Mouse (Mus musculus) midbrain, embryonic 15.5 days (tissue): ENCODE measurements at regions not wholly inside any gene's neighbourhood (a gene's known extent, or its start where the extent isn't known, plus 50 kb on each side); places are given as distances from the start of the nearest gene placed in this dataset.

Experiments
- ATAC-seq: fragments of 200-750 bp; cut with Nextera tagmentation; replicated peaks from 2 replicates; pipeline ENCODE4 v1.8.0; 2017; ENCODE audit warnings: moderate TSS enrichment
- H3K27ac ChIP-seq: fragments of 300-500 bp; sonication (generic); 2 replicates; pipeline ENCODE4 v1.5.1; 2015; ENCODE audit warnings: mild to moderate bottlenecking, inconsistent platforms
- H3K27me3 ChIP-seq: fragments of 300-500 bp; sonication (generic); replicated peaks from 2 replicates; pipeline ENCODE4 v1.6.1; 2015; ENCODE audit warnings: inconsistent platforms
- H3K36me3 ChIP-seq: fragments of 300-500 bp; sonication (generic); replicated peaks from 2 replicates; pipeline ENCODE4 v1.6.1; 2015; ENCODE audit warnings: inconsistent platforms
- H3K4me1 ChIP-seq: fragments of 300-500 bp; sonication (generic); 2 replicates; pipeline ENCODE4 v1.6.1; 2015; ENCODE audit warnings: inconsistent platforms
- H3K4me2 ChIP-seq: fragments of 300-500 bp; sonication (generic); 2 replicates; pipeline ENCODE4 v1.6.1; 2015; ENCODE audit warnings: inconsistent platforms, mild to moderate bottlenecking, moderate library complexity
- H3K4me3 ChIP-seq: fragments of 300-500 bp; sonication (generic); 2 replicates; pipeline ENCODE4 v1.5.1; 2015; ENCODE audit warnings: mild to moderate bottlenecking, inconsistent platforms
- H3K9ac ChIP-seq: fragments of 300-500 bp; sonication (generic); 2 replicates; pipeline ENCODE4 v1.6.1; 2015; ENCODE audit warnings: mild to moderate bottlenecking, inconsistent platforms
- H3K9me3 ChIP-seq: fragments of 300-500 bp; sonication (generic); 2 replicates; pipeline ENCODE4 v1.6.1; 2016; ENCODE audit warnings: inconsistent platforms
- WGBS: fragments of 180-500 bp; shearing (Covaris S2); methylation state at CpG from one replicate; pipeline ENCODE4 v1.1.7; 2015; ENCODE audit warnings: mixed read lengths; 5-methylcytosine and 5-hydroxymethylcytosine counted together

GRCm38 (mm10) chr11:22621868-22622267 is 110.0 kb downstream of the Tmem17 start:
- H3K4me2 ChIP-seq = no peak overlapping the region
- H3K27ac ChIP-seq = no peak overlapping the region
- WGBS = 74% methylated on average over 6 of the region's 6 CpGs
- no peaks in the 10 kb centered on the region for H3K27me3 ChIP-seq
- H3K4me1 ChIP-seq = peaks cover 5% of the 10 kb centered on the region; the same call in 1 of the 2 replicates
- H3K9me3 ChIP-seq = no peaks in the 10 kb centered on the region
- ATAC-seq = no peak
- H3K4me3 ChIP-seq = no peak overlapping the region
- no peak overlapping the region for H3K9ac ChIP-seq
- H3K36me3 ChIP-seq = no peaks in the 10 kb centered on the region

- WGBS = 70% methylated on average over 8 of the region's 8 CpGs
- no peaks in the 10 kb centered on the region for H3K36me3 ChIP-seq
- no peak for ATAC-seq
- H3K4me3 ChIP-seq = no peak overlapping the region
- no peaks in the 10 kb centered on the region for H3K9me3 ChIP-seq
- no peak overlapping the region for H3K9ac ChIP-seq
- H3K27me3 ChIP-seq = no peaks in the 10 kb centered on the region
- H3K4me2 ChIP-seq = no peak overlapping the region
- no peaks in the 10 kb centered on the region; the same call in 1 of the 2 replicates for H3K4me1 ChIP-seq
- no peak overlapping the region for H3K27ac ChIP-seq
Observed at GRCm38 (mm10) chr11:22622496-22622997, 110.7 kb downstream of the Tmem17 start.

GRCm38 (mm10) chr11:22626407-22626806 is 114.5 kb downstream of the Tmem17 start:
- H3K27ac ChIP-seq = no peak overlapping the region
- no peaks in the 10 kb centered on the region for H3K27me3 ChIP-seq
- no peak overlapping the region for H3K9ac ChIP-seq
- H3K4me1 ChIP-seq = peaks cover 3% of the 10 kb centered on the region; the same call in 1 of the 2 replicates
- H3K4me2 ChIP-seq = no peak overlapping the region
- no peak for ATAC-seq
- 95% methylated on average over 1 of the region's 1 CpGs for WGBS
- H3K4me3 ChIP-seq = no peak overlapping the region
- no peaks in the 10 kb centered on the region for H3K36me3 ChIP-seq
- H3K9me3 ChIP-seq = no peaks in the 10 kb centered on the region

GRCm38 (mm10) chr11:22628497-22628896 is 116.6 kb downstream of the Tmem17 start:
- no peaks in the 10 kb centered on the region for H3K9me3 ChIP-seq
- no peak overlapping the region for H3K9ac ChIP-seq
- H3K4me1 ChIP-seq = peaks cover 8% of the 10 kb centered on the region
- no peaks in the 10 kb centered on the region for H3K27me3 ChIP-seq
- WGBS = 87% methylated on average over 5 of the region's 5 CpGs
- no peak overlapping the region for H3K27ac ChIP-seq
- no peaks in the 10 kb centered on the region for H3K36me3 ChIP-seq
- H3K4me2 ChIP-seq = no peak overlapping the region
- ATAC-seq = no peak
- H3K4me3 ChIP-seq = no peak overlapping the region

DNA sequence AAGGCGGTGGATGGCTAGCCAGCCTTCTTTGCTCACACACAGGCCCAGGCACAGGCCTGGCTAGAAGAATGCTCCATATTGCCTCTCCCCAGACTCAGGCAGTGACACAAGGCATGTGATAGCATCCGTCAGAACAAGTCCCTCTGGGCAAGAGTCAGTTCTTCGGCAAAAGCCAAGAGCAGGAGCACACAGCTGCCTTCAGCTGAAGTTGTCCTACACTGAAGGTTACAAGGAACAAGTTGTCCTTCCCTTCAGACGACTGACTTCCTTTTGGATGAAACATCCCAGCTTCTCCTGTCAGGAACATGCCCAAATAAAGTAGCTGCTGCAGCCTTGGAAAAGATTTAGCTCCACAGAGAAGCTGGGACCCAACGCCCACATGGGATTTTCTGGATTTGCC is 117.1 kb downstream of the Tmem17 start:
- H3K4me3 ChIP-seq = no peak overlapping the region
- peaks cover 8% of the 10 kb centered on the region for H3K4me1 ChIP-seq
- no peak overlapping the region for H3K27ac ChIP-seq
- 82% methylated on average over 5 of the region's 5 CpGs for WGBS
- no peak overlapping the region for H3K4me2 ChIP-seq
- no peak overlapping the region for H3K9ac ChIP-seq
- no peaks in the 10 kb centered on the region for H3K36me3 ChIP-seq
- ATAC-seq = no peak
- H3K27me3 ChIP-seq = no peaks in the 10 kb centered on the region
- no peaks in the 10 kb centered on the region for H3K9me3 ChIP-seq

DNA sequence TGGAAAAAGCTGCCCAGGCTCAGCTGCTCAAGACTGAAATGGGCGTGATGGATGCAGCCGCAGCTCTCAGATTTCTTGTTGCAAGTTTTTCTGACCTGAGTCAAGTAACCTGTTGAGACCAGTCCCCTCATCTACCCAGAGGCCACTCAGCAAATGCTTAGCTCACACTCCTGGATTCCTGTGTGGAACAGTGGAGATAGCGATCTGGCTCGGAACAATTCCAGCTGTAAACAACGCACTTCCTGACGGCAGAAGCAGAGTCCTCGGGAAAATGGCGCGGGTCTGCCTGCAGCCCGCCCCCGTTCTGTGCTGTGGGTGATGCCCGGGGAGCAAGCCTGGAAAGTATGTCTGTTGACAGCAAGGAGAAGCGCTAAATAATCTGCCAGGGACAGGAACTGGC is 117.7 kb downstream of the Tmem17 start:
- no peak for ATAC-seq
- Histone ChIP-seq H3K4me3 (peak overlapping the region; percentile 15; the same call in 1 of the 2 replicates), H3K9me3 (no peaks in the 10 kb centered on the region), H3K27me3 (no peaks in the 10 kb centered on the region), H3K9ac (no peak overlapping the region), H3K36me3 (no peaks in the 10 kb centered on the region), H3K4me2 (peak overlapping the region; percentile 39), H3K27ac (no peak overlapping the region), H3K4me1 (peaks cover 8% of the 10 kb centered on the region)
- 40% methylated on average over 13 of the region's 13 CpGs for WGBS

DNA sequence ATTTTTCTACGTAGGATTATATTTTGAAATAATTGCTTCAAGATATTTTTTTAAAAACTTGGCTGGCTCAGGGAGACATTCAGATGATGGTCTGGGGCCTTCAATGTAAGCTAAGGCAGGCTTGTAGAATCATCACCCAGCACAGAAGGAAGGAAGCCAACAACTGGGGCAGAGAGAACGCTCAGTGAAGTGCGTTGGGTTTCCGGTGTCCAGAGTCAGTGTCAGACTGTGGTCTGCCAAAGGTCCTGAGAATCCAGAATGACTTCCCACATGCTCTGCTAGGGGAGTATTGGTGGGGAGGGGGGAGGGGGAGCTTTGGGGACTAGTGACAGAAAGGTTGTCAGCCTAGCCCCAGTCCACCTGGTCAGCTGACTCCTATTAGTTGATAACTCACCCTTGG is 118.1 kb downstream of the Tmem17 start:
- no peak overlapping the region for H3K4me3 ChIP-seq
- 77% methylated on average over 4 of the region's 4 CpGs for WGBS
- H3K27ac ChIP-seq = no peak overlapping the region
- H3K27me3 ChIP-seq = no peaks in the 10 kb centered on the region
- peak overlapping the region; percentile 39 for H3K4me2 ChIP-seq
- ATAC-seq = no peak
- H3K4me1 ChIP-seq = peaks cover 8% of the 10 kb centered on the region
- no peaks in the 10 kb centered on the region for H3K36me3 ChIP-seq
- no peak overlapping the region for H3K9ac ChIP-seq
- no peaks in the 10 kb centered on the region for H3K9me3 ChIP-seq

DNA sequence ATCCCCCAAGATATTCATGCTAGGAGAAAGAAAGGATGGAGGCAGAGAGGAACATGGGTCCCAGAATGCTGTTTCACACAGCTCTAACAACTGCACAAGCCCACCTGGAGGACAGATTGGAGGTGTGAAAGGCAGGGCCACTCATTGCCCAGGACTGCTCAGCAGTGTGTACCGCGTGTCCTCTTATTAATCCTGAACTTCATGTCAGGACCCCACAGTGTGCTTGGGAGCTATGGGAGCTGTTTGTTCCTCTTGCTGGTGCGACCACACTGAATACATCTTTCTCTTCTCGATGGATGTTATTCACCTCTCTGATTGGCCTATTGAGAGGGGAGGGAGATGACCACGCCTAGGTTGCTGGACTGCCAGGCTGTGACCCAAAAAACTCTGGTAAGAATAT is 119.1 kb downstream of the Tmem17 start:
- Histone ChIP-seq H3K36me3 (no peaks in the 10 kb centered on the region), H3K9me3 (no peaks in the 10 kb centered on the region), H3K9ac (no peak overlapping the region), H3K27me3 (no peaks in the 10 kb centered on the region), H3K27ac (no peak overlapping the region), H3K4me3 (no peak overlapping the region), H3K4me2 (no peak overlapping the region), H3K4me1 (peaks cover 8% of the 10 kb centered on the region)
- ATAC-seq = no peak
- WGBS = 81% methylated on average over 5 of the region's 5 CpGs

DNA sequence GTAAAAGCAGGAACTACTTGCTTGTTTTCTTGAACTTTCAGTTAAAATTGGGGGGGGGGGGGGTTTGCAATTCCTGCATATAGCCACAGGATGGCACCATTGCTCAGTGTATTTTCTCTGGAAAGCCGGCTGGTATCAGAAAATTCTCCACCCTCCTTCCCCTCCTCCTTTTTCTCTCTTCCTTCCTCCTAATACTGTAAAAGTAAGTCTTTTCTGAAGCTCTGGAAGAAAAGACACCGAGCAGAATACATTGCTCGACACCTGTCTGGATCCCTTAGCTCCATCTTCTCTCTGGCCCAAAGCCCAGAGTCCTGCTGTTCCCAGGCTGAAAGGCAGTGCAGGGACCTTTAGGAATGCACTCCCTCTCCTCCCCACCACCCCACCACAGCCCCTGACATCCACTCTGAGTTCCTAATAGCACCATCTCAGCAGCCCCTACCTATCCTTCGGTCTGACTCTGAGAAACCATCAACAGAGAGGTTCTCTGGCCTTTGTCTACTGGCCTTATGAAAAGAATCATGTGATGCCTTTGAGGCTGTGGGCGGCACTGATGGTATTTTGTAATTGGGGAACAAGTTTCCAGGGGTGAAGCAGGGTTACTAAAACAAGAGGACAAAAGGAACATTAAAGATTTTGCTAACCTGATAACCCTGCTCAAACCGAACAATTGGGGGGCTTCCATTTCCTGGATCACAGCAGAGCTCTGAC is 119.9 kb downstream of the Tmem17 start:
- peak; percentile 72 for ATAC-seq
- H3K4me3 ChIP-seq = no peak overlapping the region
- H3K9ac ChIP-seq = no peak overlapping the region; the same call in 1 of the 2 replicates
- H3K36me3 ChIP-seq = no peaks in the 10 kb centered on the region
- H3K27ac ChIP-seq = 0 out of 2 replicates have a peak overlapping the region, but pooled peaks have one; percentile 25
- H3K27me3 ChIP-seq = no peaks in the 10 kb centered on the region
- H3K4me1 ChIP-seq = peaks cover 8% of the 10 kb centered on the region
- 16% methylated on average over 6 of the region's 6 CpGs for WGBS
- H3K9me3 ChIP-seq = no peaks in the 10 kb centered on the region
- peak overlapping the region; percentile 39 for H3K4me2 ChIP-seq

- Histone ChIP-seq H3K9ac (no peak overlapping the region), H3K27me3 (no peaks in the 10 kb centered on the region), H3K27ac (no peak overlapping the region), H3K4me1 (peaks cover 8% of the 10 kb centered on the region), H3K9me3 (no peaks in the 10 kb centered on the region), H3K4me2 (no peak overlapping the region), H3K4me3 (no peak overlapping the region), H3K36me3 (no peaks in the 10 kb centered on the region)
- peak; percentile 33 for ATAC-seq
Observed at GRCm38 (mm10) chr11:22632314-22632700, 120.4 kb downstream of the Tmem17 start.

DNA sequence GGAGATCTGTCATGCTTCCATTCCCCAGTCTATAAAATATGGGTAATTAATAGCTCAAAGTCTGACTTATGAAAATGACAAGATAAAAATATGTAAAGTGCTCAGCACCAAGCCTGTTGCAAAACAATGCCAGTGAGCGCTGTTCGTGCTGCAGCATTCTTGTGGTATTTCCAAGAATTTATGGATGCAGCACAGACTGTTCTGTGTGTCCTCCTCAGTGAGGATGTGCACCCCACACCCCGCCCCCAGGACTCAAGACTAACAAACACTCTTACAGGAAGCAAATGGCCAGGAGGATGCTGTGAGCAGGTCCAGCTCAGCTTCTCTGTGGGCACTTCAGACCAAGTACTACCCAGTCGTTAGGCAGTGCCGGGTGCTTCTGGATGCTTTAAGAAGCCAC is 121.1 kb downstream of the Tmem17 start:
- no peaks in the 10 kb centered on the region for H3K27me3 ChIP-seq
- no peak overlapping the region for H3K4me2 ChIP-seq
- no peak for ATAC-seq
- no peaks in the 10 kb centered on the region for H3K36me3 ChIP-seq
- no peak overlapping the region for H3K4me3 ChIP-seq
- WGBS = 80% methylated on average over 5 of the region's 5 CpGs
- H3K9ac ChIP-seq = no peak overlapping the region
- H3K4me1 ChIP-seq = peaks cover 8% of the 10 kb centered on the region
- no peaks in the 10 kb centered on the region for H3K9me3 ChIP-seq
- no peak overlapping the region for H3K27ac ChIP-seq

DNA sequence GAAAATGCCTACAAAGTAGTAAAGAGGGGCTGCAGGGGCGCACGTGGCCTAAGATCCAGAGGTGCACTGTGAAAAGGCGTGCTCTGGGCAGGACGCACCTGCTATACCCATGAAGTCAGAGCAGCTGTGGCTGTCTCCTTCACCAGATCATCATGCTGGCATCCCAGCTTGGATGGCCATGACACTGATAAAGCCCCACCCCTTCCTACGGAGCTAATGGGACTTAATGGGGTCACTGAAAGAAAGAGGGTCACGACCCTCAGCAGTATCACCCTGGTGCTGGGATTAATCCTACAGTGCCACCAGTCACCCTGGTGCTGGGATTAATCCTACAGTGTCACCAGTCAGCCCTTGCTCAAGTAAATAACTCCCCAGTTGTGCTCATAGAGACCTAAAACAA is 122.1 kb downstream of the Tmem17 start:
- no peak overlapping the region for H3K9ac ChIP-seq
- no peak for ATAC-seq
- H3K4me2 ChIP-seq = no peak overlapping the region
- no peak overlapping the region for H3K4me3 ChIP-seq
- no peaks in the 10 kb centered on the region for H3K36me3 ChIP-seq
- 49% methylated on average over 6 of the region's 6 CpGs for WGBS
- H3K9me3 ChIP-seq = no peaks in the 10 kb centered on the region
- no peak overlapping the region for H3K27ac ChIP-seq
- H3K4me1 ChIP-seq = peaks cover 8% of the 10 kb centered on the region
- H3K27me3 ChIP-seq = no peaks in the 10 kb centered on the region

DNA sequence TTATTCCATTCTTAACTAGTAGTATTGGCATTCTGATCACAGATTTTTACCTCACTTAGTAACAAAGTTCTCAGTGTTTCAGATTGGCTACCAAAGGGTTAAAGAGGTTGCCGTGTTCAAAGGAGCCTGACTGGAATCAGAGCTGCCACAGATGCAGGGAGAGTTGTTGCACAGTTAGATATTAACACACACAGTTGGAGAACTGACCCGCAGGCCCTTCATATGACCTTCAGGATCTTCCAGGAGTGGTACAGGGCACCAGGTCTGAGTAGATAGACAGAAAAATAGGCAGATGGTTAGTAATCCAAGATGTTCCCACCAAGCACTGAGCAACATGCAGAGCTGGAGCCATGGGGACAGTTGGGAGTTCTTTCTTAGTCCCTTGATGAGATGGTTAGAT is 123.1 kb downstream of the Tmem17 start:
- H3K9me3 ChIP-seq = no peaks in the 10 kb centered on the region
- no peak for ATAC-seq
- no peak overlapping the region for H3K4me2 ChIP-seq
- H3K27me3 ChIP-seq = no peaks in the 10 kb centered on the region
- H3K4me1 ChIP-seq = peaks cover 5% of the 10 kb centered on the region
- 54% methylated on average over 2 of the region's 2 CpGs for WGBS
- no peak overlapping the region for H3K9ac ChIP-seq
- H3K36me3 ChIP-seq = no peaks in the 10 kb centered on the region
- no peak overlapping the region for H3K4me3 ChIP-seq
- no peak overlapping the region for H3K27ac ChIP-seq
